Mouse (Mus musculus) right cerebral cortex, postnatal 14 days (tissue): ENCODE data around the gene Iqschfp.
A peak's percentile ranks its signal among the peaks of the same experiment; 100 is the strongest.
"Not testable (repeated sequence)": the region's sequence is repeated elsewhere in the genome, so short reads cannot be mapped to it uniquely, and the experiment has no call there.

Experiments
- DNase-seq: peaks from one replicate; pipeline ENCODE4 v3.0.0; 2022

Gene Iqschfp

DNA sequence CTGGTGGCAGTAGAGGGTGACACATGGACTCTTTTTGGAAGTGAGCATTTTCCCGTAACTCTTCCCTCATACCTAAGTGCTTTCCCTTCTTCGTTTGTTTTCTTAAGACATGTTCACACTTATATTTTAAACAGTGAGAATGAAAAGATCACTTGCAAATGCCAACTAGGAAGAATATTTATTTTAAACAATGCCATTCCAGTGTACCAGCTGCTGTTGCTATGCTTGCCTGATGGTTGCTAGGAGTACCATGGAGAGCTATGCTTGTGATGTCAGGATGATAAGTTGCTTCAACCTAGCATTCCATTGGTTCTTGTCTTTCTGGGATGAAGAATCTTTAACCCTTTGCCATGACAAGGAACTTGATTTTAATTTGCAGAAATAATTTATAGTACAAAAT lies 193.0 kb downstream of the Iqschfp start:
- DNase-seq = no peak

DNA sequence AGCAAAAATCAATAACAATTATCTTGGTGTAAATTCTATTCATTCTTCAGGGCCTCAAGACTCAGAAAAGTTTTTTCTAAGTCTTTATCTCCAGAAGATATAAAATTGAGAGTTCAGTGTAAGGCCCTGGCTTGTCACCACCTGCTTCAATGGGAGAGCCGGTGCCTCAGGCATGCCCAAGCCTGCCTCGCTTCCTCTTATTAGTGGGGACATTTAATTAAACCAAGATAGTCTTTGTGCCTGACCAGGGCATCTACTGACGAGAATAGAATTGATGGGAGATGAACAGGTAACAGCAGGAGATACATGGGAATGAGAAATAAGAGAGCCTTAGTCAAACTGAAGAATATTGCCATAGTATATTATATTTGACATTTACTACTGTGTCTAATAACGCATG lies 200.1 kb downstream of the Iqschfp start:
- DNase-seq = no peak

- no peak for DNase-seq
These were observed 204.8 kb downstream of the Iqschfp start for GRCm38 (mm10) chr3:68096724-68097431.

DNA sequence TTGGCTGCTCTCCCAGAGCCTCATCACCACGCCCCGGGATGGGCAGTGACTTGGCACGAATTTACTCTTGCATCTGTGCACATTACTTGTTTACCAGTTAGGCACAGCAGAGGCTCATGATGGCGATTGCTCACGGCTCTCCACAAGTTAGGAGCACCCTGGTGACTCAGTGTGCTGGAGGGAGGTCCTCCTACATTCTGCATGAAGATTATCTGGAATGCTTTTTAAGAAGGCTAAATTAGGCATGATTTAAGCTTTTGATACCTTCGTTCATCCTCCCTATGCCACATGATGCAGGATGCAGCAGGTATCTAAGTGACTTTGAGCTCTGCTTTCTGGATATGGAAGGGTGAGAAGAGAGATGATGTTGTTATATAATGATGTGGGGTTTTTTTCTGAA lies 207.5 kb downstream of the Iqschfp start:
- not testable (repeated sequence) for DNase-seq

- DNase-seq = no peak
These were observed 209.3 kb downstream of the Iqschfp start for GRCm38 (mm10) chr3:68101343-68101742.

DNA sequence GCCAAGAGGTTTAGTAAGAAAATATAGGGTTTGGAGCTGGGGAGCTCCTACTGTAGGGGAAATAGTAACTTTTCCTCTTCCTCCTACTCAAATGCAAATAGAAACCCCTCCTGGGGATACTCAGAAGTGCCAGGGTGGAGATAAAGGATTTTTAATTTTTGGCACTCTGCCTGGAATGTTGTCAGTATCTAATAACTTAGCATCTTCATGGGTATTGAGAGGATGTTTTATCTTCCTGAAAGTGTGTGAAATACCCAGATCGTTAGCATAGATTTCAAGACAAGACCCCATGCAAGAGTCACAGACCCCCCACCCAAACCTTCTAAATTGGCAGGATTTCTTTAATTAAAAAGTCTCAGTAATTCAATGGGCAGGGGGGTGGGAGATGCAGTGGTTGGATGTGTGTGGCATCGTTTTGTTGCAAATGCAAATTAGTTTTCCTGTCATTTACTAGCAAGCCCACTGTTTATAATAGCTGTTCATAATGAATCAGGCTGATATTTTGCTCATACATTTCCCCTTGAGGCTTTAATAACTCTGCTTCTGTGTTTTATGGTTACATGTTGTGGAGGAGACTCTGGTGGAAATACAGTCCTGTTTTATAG lies 213.2 kb downstream of the Iqschfp start:
- DNase-seq = no peak

- no peak for DNase-seq
These were observed 229.3 kb downstream of the Iqschfp start for GRCm38 (mm10) chr3:68121338-68121737.

DNA sequence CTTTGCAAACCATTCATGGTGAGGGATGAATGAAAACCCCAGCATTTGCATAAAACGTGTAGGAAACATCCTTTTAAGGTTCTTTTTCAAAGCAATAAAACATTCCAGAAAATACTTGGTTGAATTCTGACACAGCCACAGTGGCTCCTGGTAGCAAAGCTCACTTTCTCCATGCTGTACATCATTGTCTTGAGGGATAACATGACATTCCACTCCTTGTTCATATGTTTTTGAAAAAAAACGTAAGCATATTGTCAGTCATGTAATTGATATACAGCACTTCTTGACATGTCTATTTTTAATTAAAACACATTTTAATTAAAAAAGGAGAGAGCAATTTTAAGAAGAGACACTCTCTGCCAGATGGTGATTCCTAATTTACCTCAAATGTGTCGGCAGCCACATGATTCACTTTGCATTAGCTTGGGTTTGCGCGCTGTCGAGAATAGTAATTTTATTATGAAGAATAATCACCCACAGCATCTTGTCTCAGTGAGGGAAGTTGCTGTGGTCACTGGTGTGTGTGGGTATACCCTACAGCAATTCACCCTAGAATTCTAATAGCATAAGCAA lies 234.3 kb downstream of the Iqschfp start:
- DNase-seq = no peak

DNA sequence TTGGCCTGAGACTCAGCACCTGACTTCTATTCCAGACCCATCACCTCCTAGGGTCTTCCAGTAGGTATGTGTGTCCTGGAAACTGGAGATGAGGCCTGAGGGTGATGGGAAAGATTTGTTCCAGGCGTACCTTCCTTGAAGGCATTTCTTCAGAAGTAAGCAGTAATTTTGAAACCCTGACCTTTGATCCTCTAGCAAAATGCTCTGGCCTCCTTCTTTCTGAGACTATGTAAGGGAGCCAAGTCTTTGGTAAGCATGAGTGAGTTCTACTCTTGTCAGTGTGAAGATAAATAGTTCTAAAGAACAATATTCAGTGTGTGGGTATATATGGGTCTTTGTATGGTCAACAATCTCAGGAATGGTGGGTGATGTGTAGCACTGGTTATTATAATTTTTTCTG lies 238.4 kb downstream of the Iqschfp start:
- no peak for DNase-seq

DNA sequence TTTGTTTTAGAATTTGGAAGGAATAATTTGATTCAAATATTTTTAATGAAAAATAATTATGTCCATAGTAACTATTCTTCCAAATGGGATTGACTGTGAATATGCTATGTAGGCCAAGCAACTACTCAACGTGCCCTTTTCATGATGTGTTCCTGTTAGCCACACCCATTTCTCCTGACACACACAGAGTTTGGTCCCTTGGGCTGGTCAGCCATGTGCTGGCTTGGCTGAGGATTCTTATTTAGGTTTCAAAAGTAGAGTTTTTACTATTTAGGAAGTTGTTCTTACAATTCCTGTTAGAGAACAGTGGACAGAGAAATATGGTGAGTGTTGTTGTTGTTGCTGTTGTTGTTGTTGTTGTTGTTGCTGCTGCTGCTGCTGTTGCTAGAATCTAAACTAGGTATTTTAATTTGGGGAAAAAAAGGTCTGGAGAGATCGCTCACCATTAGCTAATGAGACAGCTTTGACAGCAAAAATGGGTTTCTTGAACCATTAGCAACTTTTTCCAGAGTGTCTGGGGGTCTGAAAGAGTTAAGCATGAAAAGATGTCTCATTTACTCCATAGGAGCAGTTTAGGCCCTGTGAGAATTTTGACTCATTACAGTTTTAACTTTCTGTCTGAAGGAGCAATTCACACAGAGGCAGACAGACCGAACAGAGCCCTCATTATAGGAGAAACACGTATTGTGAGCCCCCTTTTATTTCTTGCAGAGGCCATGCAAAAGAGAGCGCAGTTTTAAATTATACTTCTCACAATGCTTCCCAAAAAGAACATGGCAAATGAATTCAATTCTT lies 247.0 kb downstream of the Iqschfp start:
- no peak for DNase-seq

GRCm38 (mm10) chr3:68150688-68151087 lies 258.7 kb downstream of the Iqschfp start:
- no peak for DNase-seq

GRCm38 (mm10) chr3:68160175-68160574 lies 268.1 kb downstream of the Iqschfp start:
- no peak for DNase-seq

- no peak for DNase-seq
These were observed 268.7 kb downstream of the Iqschfp start for GRCm38 (mm10) chr3:68160760-68161159.

GRCm38 (mm10) chr3:68178248-68178647 lies 286.2 kb downstream of the Iqschfp start:
- no peak for DNase-seq

DNA sequence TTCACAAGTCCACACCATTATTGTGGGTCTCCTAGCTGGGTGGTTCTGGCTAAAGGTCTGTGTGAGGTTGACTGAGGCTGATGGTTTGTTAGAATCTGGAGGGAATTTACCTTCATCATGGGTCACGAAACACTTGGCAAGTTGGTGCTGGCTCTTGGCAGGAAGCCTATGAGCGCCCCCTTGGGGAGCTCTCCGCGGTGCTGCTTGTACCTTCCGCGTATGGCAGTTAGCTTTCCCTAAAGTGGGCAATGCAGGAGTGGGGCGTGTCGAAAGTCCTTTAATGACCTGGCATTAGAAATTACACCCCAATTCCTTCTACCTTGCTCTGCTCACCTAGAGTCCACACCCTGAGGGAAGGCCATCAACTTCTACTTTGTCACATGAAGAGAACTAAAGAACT lies 295.4 kb downstream of the Iqschfp start:
- no peak for DNase-seq

GRCm38 (mm10) chr3:68189100-68189499 lies 297.1 kb downstream of the Iqschfp start:
- no peak for DNase-seq

DNA sequence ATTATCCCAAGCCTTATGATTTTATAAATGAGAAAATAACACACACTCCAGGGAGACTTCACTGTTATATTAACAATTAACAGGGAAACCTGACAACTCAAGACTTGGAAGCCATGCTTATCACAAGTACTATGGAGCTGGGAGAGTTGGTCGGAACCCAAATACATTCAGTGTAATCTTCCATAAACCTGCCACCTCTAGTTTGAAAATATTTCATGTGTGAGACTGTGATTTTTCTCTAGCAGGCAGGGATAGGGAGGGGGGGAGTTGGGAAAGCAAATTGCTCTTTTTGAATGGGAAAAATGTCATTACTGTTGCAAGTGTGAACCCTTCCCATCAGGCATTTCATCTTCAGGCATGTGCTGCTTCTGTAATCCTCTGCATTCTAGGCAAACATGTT lies 304.9 kb downstream of the Iqschfp start:
- DNase-seq = no peak

DNA sequence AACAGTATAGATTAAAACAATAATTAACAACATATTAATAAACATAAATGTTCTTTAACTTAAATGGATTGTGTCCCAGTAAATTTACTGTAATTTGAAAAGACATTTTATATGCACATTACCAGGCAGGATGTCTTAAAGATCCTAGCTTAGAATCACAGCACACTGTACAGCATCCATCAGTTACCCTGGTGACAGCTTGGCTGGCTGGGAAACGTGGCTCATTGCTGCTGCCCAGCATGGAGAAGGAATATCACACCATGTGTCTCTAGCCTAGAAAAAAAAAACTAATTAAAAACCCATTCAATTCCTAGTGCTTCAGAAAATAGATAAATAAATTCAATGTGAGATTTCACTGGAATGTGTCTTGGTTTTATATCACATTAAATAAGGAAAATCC lies 309.2 kb downstream of the Iqschfp start:
- peak; percentile 10 for DNase-seq

- no peak for DNase-seq
These were observed 310.3 kb downstream of the Iqschfp start for GRCm38 (mm10) chr3:68202162-68202902.

DNA sequence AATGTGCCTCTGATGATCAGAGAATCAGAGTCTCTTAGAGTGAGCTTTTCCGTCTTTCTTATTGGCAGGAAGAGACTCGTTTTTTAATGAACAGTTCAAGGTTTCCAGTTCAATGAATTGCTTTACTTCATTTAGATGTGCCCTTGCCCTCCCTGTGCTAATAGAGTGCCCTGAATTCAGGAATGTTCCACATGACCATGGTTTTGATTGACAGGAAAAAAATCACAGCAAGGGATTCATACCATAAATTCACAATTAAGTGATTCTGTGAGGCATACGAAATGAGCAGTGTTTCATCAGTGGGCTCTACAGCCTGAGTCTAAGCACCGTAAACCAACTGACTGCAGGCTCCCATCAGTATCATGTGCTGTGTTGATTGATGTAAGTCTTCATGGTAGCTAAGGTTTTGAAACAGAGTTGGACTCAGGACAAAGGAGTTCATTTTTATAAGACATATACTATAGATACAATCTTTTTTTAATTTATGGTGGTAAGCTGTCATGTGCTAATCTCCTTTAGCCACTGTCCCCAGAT lies 312.0 kb downstream of the Iqschfp start:
- no peak for DNase-seq

GRCm38 (mm10) chr3:68210422-68210821 lies 318.4 kb downstream of the Iqschfp start:
- DNase-seq = no peak

- no peak for DNase-seq
These were observed 329.4 kb downstream of the Iqschfp start for GRCm38 (mm10) chr3:68221452-68221851.

DNA sequence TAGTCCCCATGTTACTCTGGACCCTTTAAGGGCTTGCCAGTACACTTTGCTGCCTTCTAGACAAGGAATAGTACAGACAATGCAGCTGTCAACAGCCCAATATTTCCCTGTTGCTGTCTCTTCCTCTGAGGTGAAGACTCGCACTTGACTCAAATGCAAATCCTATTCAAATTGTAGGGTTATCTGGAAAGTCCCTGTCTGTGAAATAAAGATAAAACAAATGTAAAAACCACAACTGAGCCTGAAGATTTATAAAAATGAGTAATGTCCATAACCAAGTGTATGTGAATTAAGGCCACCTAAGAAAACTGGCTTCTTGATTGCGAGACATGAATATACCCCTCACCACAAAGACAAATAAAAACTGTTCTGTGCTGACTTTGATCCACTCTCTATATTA lies 347.9 kb downstream of the Iqschfp start:
- no peak for DNase-seq
